Mouse (Mus musculus) kidney, postnatal 0 days (tissue): Measurements from ENCODE around the gene Fcgr4. TPM values are rescaled to one million over a fixed set of nuclear protein-coding genes. Genes with fewer than 3 reads are reported as not detected.
"Not testable (repeated sequence)": the region's sequence is repeated elsewhere in the genome, so short reads cannot be mapped to it uniquely, and the experiment has no call there.

ENCODE experiments used
- ATAC-seq: fragments of 200-750 bp; cut with Nextera tagmentation; replicated peaks from 2 replicates; pipeline ENCODE4 v1.8.0; 2017; ENCODE audit warnings: low read depth, moderate number of reproducible peaks, moderate TSS enrichment, moderate library complexity; ENCODE audit not compliant: low FRiP score
- DNase-seq: peaks from one replicate; pipeline ENCODE4 v3.0.0-alpha.2; 2016; ENCODE audit warnings: low spot score
- H3K27ac ChIP-seq: fragments of 300-500 bp; sonication (generic); 2 replicates; pipeline ENCODE4 v1.5.1; 2014; ENCODE audit warnings: mild to moderate bottlenecking
- H3K27me3 ChIP-seq: fragments of 300-500 bp; sonication (generic); 2 replicates; pipeline ENCODE4 v1.6.1; 2014; ENCODE audit warnings: low read length, mixed read lengths; ENCODE audit not compliant: insufficient read depth
- H3K36me3 ChIP-seq: fragments of 300-500 bp; sonication (generic); 2 replicates; pipeline ENCODE4 v1.6.1; 2014; ENCODE audit warnings: low read length, mixed read lengths; ENCODE audit not compliant: insufficient read depth
- H3K4me1 ChIP-seq: fragments of 300-500 bp; sonication (generic); replicated peaks from 2 replicates; pipeline ENCODE4 v1.6.1; 2014; ENCODE audit warnings: antibody characterized with exemption, low read length, mixed read lengths; ENCODE audit not compliant: insufficient read depth
- H3K4me2 ChIP-seq: fragments of 300-500 bp; sonication (generic); 2 replicates; pipeline ENCODE4 v1.6.1; 2014; ENCODE audit warnings: mild to moderate bottlenecking, low read length, moderate library complexity, mixed read lengths
- H3K4me3 ChIP-seq: fragments of 300-500 bp; sonication (generic); replicated peaks from 2 replicates; pipeline ENCODE4 v1.5.1; 2014; ENCODE audit warnings: low read depth, low read length
- H3K9ac ChIP-seq: fragments of 300-500 bp; sonication (generic); 2 replicates; pipeline ENCODE4 v1.6.1; 2014; ENCODE audit warnings: low read depth, low read length
- H3K9me3 ChIP-seq: fragments of 300-500 bp; sonication (generic); replicated peaks from 2 replicates; pipeline ENCODE4 v1.6.1; 2016; ENCODE audit warnings: low read length, inconsistent platforms, mixed read lengths
- CTCF ChIP-seq: IDR thresholded peaks from 2 replicates; pipeline ENCODE4 v1.5.1; 2016; ENCODE audit warnings: antibody characterized with exemption, low read depth, mild to moderate bottlenecking, moderate library complexity
- whole genome bisulfite sequencing: fragments of 180-500 bp; shearing (Covaris S2); extraction: QIAGEN DNeasy Blood & Tissue Kit; methylation state at CpG from one replicate; pipeline ENCODE4 v1.1.7; 2014; 5-methylcytosine and 5-hydroxymethylcytosine counted together
- polyA plus RNA-seq: library from polyadenylated mRNA; unstranded; fragments of >200 nt; fragmentation: Nextera tagmentation; extraction: Ambion mirVana; gene quantifications from 2 replicates; pipeline ENCODE4 v1.2.1, GENCODE M21; 2015

Gene Fcgr4
- polyA plus RNA-seq, 1 experiment from 2014 or later, result 2.3 TPM

GRCm38 (mm10) chr1:170976447-170976846 lies 42.3 kb upstream of the Fcgr4 start, which contains the start of gene Fcgr2b:
Fcgr2b (minus strand) TSS chr1:170976547.
- DNase-seq (no peak), ATAC-seq (no peak)
- TF ChIP-seq CTCF, result no peak
- peak within 1 kb of the TSS; percentile 47; the same call in 1 of the 2 replicates for H3K27ac ChIP-seq
- H3K36me3 ChIP-seq, result no peaks in the 10 kb centered on the region
- whole genome bisulfite sequencing, result 86% methylated on average over 5 of the region's 5 CpGs
- no peak within 1 kb of the TSS for H3K9ac ChIP-seq
- H3K9me3 ChIP-seq, result no peaks in the 10 kb centered on the region
- no peak within 1 kb of the TSS for H3K4me3 ChIP-seq
- peak within 1 kb of the TSS; percentile 18; the same call in 1 of the 2 replicates for H3K4me2 ChIP-seq
- no peaks in the 10 kb centered on the region for H3K27me3 ChIP-seq
- no peaks in the 10 kb centered on the region; the same call in 1 of the 2 replicates for H3K4me1 ChIP-seq

- Histone ChIP-seq H3K4me1 (no peaks in the 10 kb centered on the region; the same call in 1 of the 2 replicates), H3K4me3 (no peak overlapping the region), H3K9me3 (no peaks in the 10 kb centered on the region), H3K27me3 (no peaks in the 10 kb centered on the region), H3K4me2 (no peak overlapping the region), H3K9ac (no peak overlapping the region), H3K36me3 (no peaks in the 10 kb centered on the region), H3K27ac (no peak overlapping the region)
- no peak for TF ChIP-seq CTCF
- 86% methylated on average over 4 of the region's 4 CpGs for WGBS
- no peak for ATAC-seq
- DNase-seq, result no peak
Measured at GRCm38 (mm10) chr1:170978601-170979000, 40.1 kb upstream of the Fcgr4 start.

GRCm38 (mm10) chr1:170981679-170982078 lies 37.0 kb upstream of the Fcgr4 start:
- H3K36me3 ChIP-seq, H3K9me3 ChIP-seq, H3K4me2 ChIP-seq, ATAC-seq, H3K27ac ChIP-seq, H3K27me3 ChIP-seq, H3K4me3 ChIP-seq, H3K4me1 ChIP-seq, H3K9ac ChIP-seq, DNase-seq: not testable (repeated sequence)
- WGBS, result 87% methylated on average over 1 of the region's 1 CpGs

GRCm38 (mm10) chr1:170982301-170982700 lies 36.4 kb upstream of the Fcgr4 start:
- no peaks in the 10 kb centered on the region for H3K36me3 ChIP-seq
- no peaks in the 10 kb centered on the region for H3K9me3 ChIP-seq
- no peak for ATAC-seq
- H3K27ac ChIP-seq, result no peak overlapping the region
- no peak overlapping the region for H3K9ac ChIP-seq
- 66% methylated on average over 2 of the region's 2 CpGs for WGBS
- no peak for TF ChIP-seq CTCF
- H3K4me1 ChIP-seq, result no peaks in the 10 kb centered on the region
- H3K27me3 ChIP-seq, result no peaks in the 10 kb centered on the region
- H3K4me2 ChIP-seq, result no peak overlapping the region
- no peak overlapping the region for H3K4me3 ChIP-seq
- DNase-seq, result no peak

GRCm38 (mm10) chr1:170983066-170983465 lies 35.7 kb upstream of the Fcgr4 start:
- 64% methylated on average over 4 of the region's 4 CpGs for WGBS
- H3K9me3 ChIP-seq, result no peaks in the 10 kb centered on the region
- H3K4me3 ChIP-seq, result no peak overlapping the region
- DNase-seq, result no peak
- H3K4me1 ChIP-seq, result no peaks in the 10 kb centered on the region
- no peak overlapping the region for H3K9ac ChIP-seq
- no peak for ATAC-seq
- H3K4me2 ChIP-seq, result no peak overlapping the region
- H3K27me3 ChIP-seq, result no peaks in the 10 kb centered on the region
- no peak overlapping the region for H3K27ac ChIP-seq
- H3K36me3 ChIP-seq, result no peaks in the 10 kb centered on the region
- TF ChIP-seq CTCF, result no peak

GRCm38 (mm10) chr1:170985092-170985491 lies 33.6 kb upstream of the Fcgr4 start:
- H3K9ac ChIP-seq, result no peak overlapping the region
- no peak for TF ChIP-seq CTCF
- ATAC-seq (no peak), DNase-seq (no peak)
- no peaks in the 10 kb centered on the region for H3K4me1 ChIP-seq
- H3K27me3 ChIP-seq, result no peaks in the 10 kb centered on the region
- WGBS, result 57% methylated on average over 3 of the region's 3 CpGs
- no peaks in the 10 kb centered on the region for H3K9me3 ChIP-seq
- no peak overlapping the region for H3K27ac ChIP-seq
- no peaks in the 10 kb centered on the region for H3K36me3 ChIP-seq
- no peak overlapping the region for H3K4me3 ChIP-seq
- H3K4me2 ChIP-seq, result no peak overlapping the region

GRCm38 (mm10) chr1:170985861-170986260 lies 32.9 kb upstream of the Fcgr4 start:
- DNase-seq (no peak), ATAC-seq (no peak)
- no peak for TF ChIP-seq CTCF
- H3K4me3 ChIP-seq, result no peak overlapping the region
- no peaks in the 10 kb centered on the region for H3K36me3 ChIP-seq
- H3K27ac ChIP-seq, result no peak overlapping the region
- H3K9ac ChIP-seq, result no peak overlapping the region
- 84% methylated on average over 5 of the region's 5 CpGs for WGBS
- H3K27me3 ChIP-seq, result no peaks in the 10 kb centered on the region
- no peaks in the 10 kb centered on the region for H3K9me3 ChIP-seq
- no peaks in the 10 kb centered on the region for H3K4me1 ChIP-seq
- H3K4me2 ChIP-seq, result no peak overlapping the region
